Comparison of ENCODE assay signal across 23 mouse cellular contexts in genomic region chr4:83215776-83216175, GRCm38 (mm10).
DNase-seq lines count a peak whose midpoint lies in the region; ATAC-seq and TF ChIP-seq lines count a peak whose summit lies in the region.
"Had no signal": no experiment of that assay in that cellular context is flagged by ENCODE, and none has a peak within 500 bp of the region (broad histone marks: within the 10 kb centered on the region; RNA-seq: fewer than 3 reads in every experiment).

No protein-coding gene starts in this region.

- no peak for ATAC-seq in forebrain, postnatal 0 days
- ATAC-seq in kidney, embryonic 15.5 days (replicated peaks; ENCODE audit: low FRiP score), result no peak
- ATAC-seq in lung, postnatal 0 days, result no peak
- ATAC-seq in limb, embryonic 15.5 days (ENCODE audit: insufficient number of reproducible peaks, low FRiP score, low TSS enrichment, low read depth), result no peak
- ATAC-seq: CD4-positive, CD25-positive, alpha-beta regulatory T cell, adult 4 months; Patski had no signal

- peak overlapping the region; percentile 74; the same call in 1 of the 2 replicates for H3K27ac ChIP-seq in forebrain, embryonic 10.5 days
- no peak overlapping the region for H3K27ac ChIP-seq in forebrain, postnatal 0 days (ENCODE audit: low read depth, low read length)
- H3K27ac ChIP-seq in kidney, embryonic 15.5 days, result peak overlapping the region; percentile 75
- H3K27ac ChIP-seq in lung, postnatal 0 days (ENCODE audit: low read length), result 0 out of 2 replicates have a peak overlapping the region, but pooled peaks have one; percentile 20
- H3K27ac ChIP-seq in limb, embryonic 15.5 days, result peak overlapping the region; percentile 8; the same call in 1 of the 2 replicates
- H3K27ac ChIP-seq: gastrocnemius, adult 2 months; hindbrain, embryonic 12.5 days; liver, embryonic 13.5 days had no signal

- H3K9ac ChIP-seq in forebrain, postnatal 0 days, result no peak overlapping the region
- H3K9ac ChIP-seq in kidney, embryonic 15.5 days, result no peak overlapping the region
- H3K9ac ChIP-seq in lung, postnatal 0 days (replicated peaks; ENCODE audit: low read depth), result no peak overlapping the region
- no peak overlapping the region for H3K9ac ChIP-seq in limb, embryonic 15.5 days
- H3K9ac ChIP-seq: hindbrain, embryonic 12.5 days; liver, embryonic 13.5 days had no signal

- no peak overlapping the region for H3K4me3 ChIP-seq in forebrain, embryonic 10.5 days
- no peak overlapping the region for H3K4me3 ChIP-seq in forebrain, postnatal 0 days (ENCODE audit: low read depth, low read length)
- H3K4me3 ChIP-seq in kidney, embryonic 15.5 days (replicated peaks), result no peak overlapping the region
- H3K4me3 ChIP-seq in lung, postnatal 0 days (ENCODE audit: low read depth, low read length), result no peak overlapping the region
- no peak overlapping the region for H3K4me3 ChIP-seq in limb, embryonic 15.5 days
- H3K4me3 ChIP-seq: gastrocnemius, adult 2 months; hindbrain, embryonic 12.5 days; layer of hippocampus, adult 2 months; liver, embryonic 13.5 days had no signal

- 95% methylated on average over 1 of the region's 1 CpGs for WGBS in forebrain, embryonic 10.5 days
- WGBS in forebrain, postnatal 0 days, result 57% methylated on average over 1 of the region's 1 CpGs
- 86% methylated on average over 1 of the region's 1 CpGs for WGBS in kidney, embryonic 15.5 days
- WGBS in lung, postnatal 0 days, result 69% methylated on average over 1 of the region's 1 CpGs
- WGBS in limb, embryonic 15.5 days, result 53% methylated on average over 1 of the region's 1 CpGs

- H3K36me3 ChIP-seq in forebrain, embryonic 10.5 days (replicated peaks), result no peaks in the 10 kb centered on the region
- no peaks in the 10 kb centered on the region for H3K36me3 ChIP-seq in forebrain, postnatal 0 days (ENCODE audit: insufficient read depth)
- H3K36me3 ChIP-seq in kidney, embryonic 15.5 days, result no peaks in the 10 kb centered on the region
- H3K36me3 ChIP-seq in lung, postnatal 0 days (ENCODE audit: insufficient read depth, low read length), result no peaks in the 10 kb centered on the region
- H3K36me3 ChIP-seq in limb, embryonic 15.5 days, result no peaks in the 10 kb centered on the region
- H3K36me3 ChIP-seq: hindbrain, embryonic 12.5 days; liver, embryonic 13.5 days had no signal

- no peak overlapping the region for H3K4me2 ChIP-seq in forebrain, postnatal 0 days (ENCODE audit: low read depth)
- no peak overlapping the region for H3K4me2 ChIP-seq in kidney, embryonic 15.5 days
- no peak overlapping the region for H3K4me2 ChIP-seq in lung, postnatal 0 days (replicated peaks; ENCODE audit: low read depth, low read length)
- H3K4me2 ChIP-seq in limb, embryonic 15.5 days, result no peak overlapping the region
- H3K4me2 ChIP-seq: hindbrain, embryonic 12.5 days; liver, embryonic 13.5 days had no signal

- H3K27me3 ChIP-seq in forebrain, embryonic 10.5 days (ENCODE audit: poor library complexity, severe bottlenecking), result no peaks in the 10 kb centered on the region
- H3K27me3 ChIP-seq in forebrain, postnatal 0 days (ENCODE audit: insufficient read depth, low read length), result no peaks in the 10 kb centered on the region
- H3K27me3 ChIP-seq in kidney, embryonic 15.5 days, result no peaks in the 10 kb centered on the region
- H3K27me3 ChIP-seq in lung, postnatal 0 days (replicated peaks; ENCODE audit: insufficient read depth, low read length), result no peaks in the 10 kb centered on the region
- no peaks in the 10 kb centered on the region for H3K27me3 ChIP-seq in limb, embryonic 15.5 days
- H3K27me3 ChIP-seq: hindbrain, embryonic 12.5 days; liver, embryonic 13.5 days; Patski had no signal

- no peaks in the 10 kb centered on the region for H3K9me3 ChIP-seq in forebrain, embryonic 10.5 days
- H3K9me3 ChIP-seq in forebrain, postnatal 0 days (ENCODE audit: low read length), result no peaks in the 10 kb centered on the region
- H3K9me3 ChIP-seq in kidney, embryonic 15.5 days (replicated peaks), result no peaks in the 10 kb centered on the region
- H3K9me3 ChIP-seq in lung, postnatal 0 days (ENCODE audit: low read length), result no peaks in the 10 kb centered on the region
- no peaks in the 10 kb centered on the region for H3K9me3 ChIP-seq in limb, embryonic 15.5 days
- H3K9me3 ChIP-seq: hindbrain, embryonic 12.5 days; liver, embryonic 13.5 days had no signal

- peaks cover 18% of the 10 kb centered on the region for H3K4me1 ChIP-seq in forebrain, embryonic 10.5 days
- H3K4me1 ChIP-seq in forebrain, postnatal 0 days (ENCODE audit: insufficient read depth), result no peaks in the 10 kb centered on the region
- peaks cover 12% of the 10 kb centered on the region for H3K4me1 ChIP-seq in kidney, embryonic 15.5 days
- H3K4me1 ChIP-seq in lung, postnatal 0 days (ENCODE audit: insufficient read depth, low read depth, low read length), result no peaks in the 10 kb centered on the region
- peaks cover 17% of the 10 kb centered on the region for H3K4me1 ChIP-seq in limb, embryonic 15.5 days
- H3K4me1 ChIP-seq: hindbrain, embryonic 12.5 days; liver, embryonic 13.5 days had no signal

- TF ChIP-seq CTCF in forebrain, postnatal 0 days (IDR thresholded peaks at IDR 0.05; ENCODE audit: low read depth), result no peak
- no peak for TF ChIP-seq CTCF in lung, postnatal 0 days (IDR thresholded peaks at IDR 0.05)

- no peak for TF ChIP-seq EP300 in lung, postnatal 0 days (IDR thresholded peaks at IDR 0.05)

- no peak for DNase-seq in forebrain, embryonic 10.5 days (ENCODE audit: extremely low spot score, low spot score)
- DNase-seq in forebrain, postnatal 0 days, result no peak
- no peak for DNase-seq in kidney, adult 9 months
- DNase-seq in lung, postnatal 0 days (ENCODE audit: low spot score), result no peak
- no peak for DNase-seq in lung, postnatal 14 days
- DNase-seq in frontal cortex, postnatal 10 days (ENCODE audit: low spot score in 2 of 2), result no peak
- DNase-seq: adrenal gland, adult 8-10 months; cerebellum, adult 8-10 months; gastrocnemius, adult 2 months; heart, postnatal 10 days; kidney, postnatal 10 days; layer of hippocampus, postnatal 36 days; liver, embryonic 13.5 days; lung, postnatal 4 days; retina, postnatal 1 day; right cerebral cortex, postnatal 4 days; thymus, adult 2 months had no signal
